Mouse (Mus musculus) spleen, adult 2 months (tissue): ENCODE data around the gene Adamts20.
"Not testable (repeated sequence)": the region's sequence is repeated elsewhere in the genome, so short reads cannot be mapped to it uniquely, and the experiment has no call there.

Experiments used
- CTCF ChIP-seq: fragments of 200-500 bp; IDR thresholded peaks from 2 replicates; pipeline ENCODE4 v1.5.1; 2011; ENCODE audit warnings: mild to moderate bottlenecking, inconsistent platforms; ENCODE audit not compliant: insufficient read depth, insufficient read length, insufficient replicate concordance; ENCODE audit errors: extremely low read depth
- POLR2A ChIP-seq: fragments of 200-500 bp; IDR thresholded peaks from 2 replicates; pipeline ENCODE4 v1.6.1; 2011; ENCODE audit warnings: low read depth, low read length, inconsistent platforms

GRCm38 (mm10) chr15:94390127-94390526 is 75.1 kb downstream of the Adamts20 start:
- not testable (repeated sequence) for TF ChIP-seq POLR2A, CTCF
